ENCODE assay signal across 9 mouse cellular contexts in the genomic region with DNA sequence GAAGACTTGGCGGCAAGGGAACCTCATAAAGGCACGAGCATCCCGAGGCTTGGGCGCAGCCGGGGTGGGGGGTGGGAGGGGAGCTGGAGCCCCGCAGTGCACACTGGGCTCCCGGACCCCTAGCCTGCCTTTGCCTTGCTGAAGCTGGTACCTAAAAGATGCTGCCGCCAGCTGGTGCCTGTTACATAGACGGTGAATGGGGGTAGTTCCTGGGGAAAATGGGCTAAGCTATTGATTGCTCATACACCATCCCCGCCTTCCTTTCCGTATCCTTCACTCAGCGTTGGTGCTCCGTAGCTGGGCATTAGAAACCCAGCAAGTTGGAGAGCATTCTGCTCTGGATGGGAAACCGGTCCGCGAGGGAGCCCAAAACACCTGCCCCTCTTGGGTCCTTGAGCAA. TPM values are rescaled to one million over a fixed set of nuclear protein-coding genes. Genes with fewer than 3 reads are reported as not detected.
DNase-seq lines count a peak whose midpoint lies in the region; ATAC-seq lines count a peak whose summit lies in the region.
"Had no signal": no experiment of that assay in that cellular context is flagged by ENCODE, and none has a peak within 500 bp of the region (broad histone marks: within the 10 kb centered on the region; RNA-seq: fewer than 3 reads in every experiment).

No protein-coding gene starts in this region.

- H3K4me3 ChIP-seq in heart, embryonic 14.5 days (ENCODE audit: control insufficient read depth in 1 of 2, insufficient read depth in 1 of 2, low read depth in 1 of 2, low read length in 2 of 2), result peak overlapping the region; percentile 37 to 43
- H3K4me3 ChIP-seq in embryonic facial prominence, embryonic 11.5 days (ENCODE audit: low read depth, low read length), result peak overlapping the region; percentile 28; the same call in 1 of the 2 replicates
- peak overlapping the region; percentile 50 for H3K4me3 ChIP-seq in midbrain, embryonic 16.5 days (ENCODE audit: low read depth, low read length)

- no peak for DNase-seq in heart, postnatal 14 days
- peak; percentile 16 for DNase-seq in embryonic facial prominence, embryonic 11.5 days (ENCODE audit: low spot score)
- DNase-seq in left cerebral cortex, adult 9 months (ENCODE audit: low spot score in 2 of 2), result no peak
- DNase-seq in cerebellum, adult 8-10 months, result no peak
- DNase-seq in adrenal gland, postnatal 25 days, result no peak

- H3K9ac ChIP-seq in heart, embryonic 14.5 days (ENCODE audit: low read length), result no peak overlapping the region
- H3K9ac ChIP-seq in embryonic facial prominence, embryonic 11.5 days (replicated peaks; ENCODE audit: low read length), result no peak overlapping the region
- H3K9ac ChIP-seq in midbrain, embryonic 16.5 days (ENCODE audit: low read depth, low read length), result peak overlapping the region; percentile 65

- peaks cover 64% of the 10 kb centered on the region for H3K27me3 ChIP-seq in heart, embryonic 14.5 days (ENCODE audit: control insufficient read depth, insufficient read depth, low read length)
- H3K27me3 ChIP-seq in embryonic facial prominence, embryonic 11.5 days (ENCODE audit: control insufficient read depth, insufficient read depth, low read length), result peaks cover 59% of the 10 kb centered on the region
- H3K27me3 ChIP-seq in midbrain, embryonic 16.5 days (ENCODE audit: control insufficient read depth, insufficient read depth, low read depth, low read length), result peaks cover 12% of the 10 kb centered on the region
- H3K27me3 ChIP-seq: CH12.LX had no signal

- H3K36me3 ChIP-seq in heart, embryonic 14.5 days (ENCODE audit: control insufficient read depth, insufficient read depth, low read length), result peaks cover 21% of the 10 kb centered on the region
- no peaks in the 10 kb centered on the region for H3K36me3 ChIP-seq in embryonic facial prominence, embryonic 11.5 days (replicated peaks; ENCODE audit: control insufficient read depth, insufficient read depth, low read depth, low read length)
- no peaks in the 10 kb centered on the region for H3K36me3 ChIP-seq in midbrain, embryonic 16.5 days (ENCODE audit: control insufficient read depth, insufficient read depth, low read length)

- H3K4me2 ChIP-seq in heart, embryonic 14.5 days (ENCODE audit: low read length), result peak overlapping the region; percentile 78
- H3K4me2 ChIP-seq in embryonic facial prominence, embryonic 11.5 days (ENCODE audit: low read depth, low read length), result peak overlapping the region; percentile 55
- peak overlapping the region; percentile 68 for H3K4me2 ChIP-seq in midbrain, embryonic 16.5 days (ENCODE audit: low read length)

- no peaks in the 10 kb centered on the region for H3K9me3 ChIP-seq in heart, embryonic 14.5 days (ENCODE audit: control insufficient read depth, low read length)
- H3K9me3 ChIP-seq in embryonic facial prominence, embryonic 11.5 days (replicated peaks; ENCODE audit: control insufficient read depth, low read length), result no peaks in the 10 kb centered on the region
- no peaks in the 10 kb centered on the region for H3K9me3 ChIP-seq in midbrain, embryonic 16.5 days (replicated peaks; ENCODE audit: control insufficient read depth, low read length, poor library complexity, severe bottlenecking)

- intact Hi-C loops in heart, postnatal 14 days (cut with DNase I), result no loop called here

- H3K27ac ChIP-seq in heart, embryonic 14.5 days (replicated peaks in 1 of 2; ENCODE audit: control insufficient read depth in 1 of 2, insufficient read depth in 1 of 2, low read depth in 2 of 2, low read length in 2 of 2), result no peak overlapping the region
- no peak overlapping the region for H3K27ac ChIP-seq in embryonic facial prominence, embryonic 11.5 days (replicated peaks; ENCODE audit: low read depth, low read length)
- peak overlapping the region; percentile 90 for H3K27ac ChIP-seq in midbrain, embryonic 16.5 days (ENCODE audit: low read length)

- ATAC-seq in heart, embryonic 14.5 days (ENCODE audit: insufficient number of reproducible peaks, insufficient read depth, low FRiP score, low read depth), result no peak
- peak; percentile 32; the same call in 1 of the 2 replicates for ATAC-seq in embryonic facial prominence, embryonic 11.5 days (replicated peaks; ENCODE audit: insufficient number of reproducible peaks, low FRiP score, low TSS enrichment, low read depth)
- ATAC-seq in inflammation-experienced regulatory T-cells, adult 6 months, result peak; percentile 3
- ATAC-seq in midbrain, embryonic 16.5 days, result peak; percentile 64

- H3K4me1 ChIP-seq in heart, embryonic 14.5 days (ENCODE audit: control insufficient read depth in 2 of 2, insufficient read depth in 2 of 2, low read length in 2 of 2), result peaks cover 13 to 25% of the 10 kb centered on the region in 2 experiments
- H3K4me1 ChIP-seq in embryonic facial prominence, embryonic 11.5 days (ENCODE audit: control insufficient read depth, insufficient read depth, low read length), result peaks cover 4% of the 10 kb centered on the region
- H3K4me1 ChIP-seq in midbrain, embryonic 16.5 days (ENCODE audit: control insufficient read depth, insufficient read depth, low read length), result peaks cover 6% of the 10 kb centered on the region; the same call in 1 of the 2 replicates

- WGBS in heart, embryonic 14.5 days, result under 1% methylated on average over 16 of the region's 16 CpGs
- WGBS in embryonic facial prominence, embryonic 11.5 days, result 0% methylated on average over 16 of the region's 16 CpGs
- under 1% methylated on average over 16 of the region's 16 CpGs for WGBS in midbrain, embryonic 16.5 days

RNA-seq across cellular contexts. Expression of a gene that starts 0.4 kb away (rescaled TPM):
- 0.32 and 0.61 TPM in 2 replicates for polyA plus RNA-seq in heart, embryonic 14.5 days (2014; fragmentation: Nextera tagmentation; extraction: Ambion mirVana)
- total RNA-seq in heart, postnatal 14 days (2021), result under 1 TPM in 1 of 2 experiments, not detected in 1; 0.24 TPM
- polyA plus RNA-seq in embryonic facial prominence, embryonic 11.5 days (2014; fragmentation: Nextera tagmentation; extraction: Ambion mirVana), result 2.0 and 2.1 TPM in 2 replicates
- polyA plus RNA-seq in inflammation-experienced regulatory T-cells, adult 6 months (2017; shearing (Covaris generic)), result under 1 TPM in 2 of 3 experiments, not detected in 1; 0.20 to 0.25 TPM
- 127 and 159 TPM in 2 replicates for polyA plus RNA-seq in midbrain, embryonic 16.5 days (2015; fragmentation: Nextera tagmentation; extraction: Ambion mirVana)
- total RNA-seq in adrenal gland, postnatal 25 days (2021), result not detected in 2 replicates

RNA-seq across cellular contexts. Expression of a gene that starts 8.6 kb away (rescaled TPM):
- polyA plus RNA-seq in heart, embryonic 14.5 days (2014; fragmentation: Nextera tagmentation; extraction: Ambion mirVana), result 30.5 and 40.3 TPM in 2 replicates
- total RNA-seq in heart, postnatal 14 days (2021), result 10 to 100 TPM in 1 of 2 experiments, 1 to 10 TPM in 1; 9.4 to 11.1 TPM
- 39.5 and 44.6 TPM in 2 replicates for polyA plus RNA-seq in embryonic facial prominence, embryonic 11.5 days (2014; fragmentation: Nextera tagmentation; extraction: Ambion mirVana)
- polyA plus RNA-seq in inflammation-experienced regulatory T-cells, adult 6 months (2017; shearing (Covaris generic)), result 10 to 100 TPM; 11.9 to 18.4 (median 14.3) TPM
- 35.9 and 36.3 TPM in 2 replicates for polyA plus RNA-seq in midbrain, embryonic 16.5 days (2015; fragmentation: Nextera tagmentation; extraction: Ambion mirVana)
- total RNA-seq in adrenal gland, postnatal 25 days (2021), result 11.3 and 21.2 TPM in 2 replicates

Comparison
In these comparisons a context has a peak if more than half of its experiments do, and no peak if none do; other contexts are left out.
1. RNA of a gene that starts 0.4 kb away (polyA plus RNA-seq): 127 to 159 TPM in midbrain, embryonic 16.5 days; 2.0 to 2.1 TPM in embryonic facial prominence, embryonic 11.5 days, 0.32 to 0.61 TPM in heart, embryonic 14.5 days and 0.20 to 0.25 TPM in inflammation-experienced regulatory T-cells, adult 6 months; every median in the first group is over 10 times any median in the second.
2. Peak in every context shown above with its lines, with median percentiles within 50 percentile points of each other: H3K4me2 ChIP-seq and H3K4me3 ChIP-seq.